Mouse (Mus musculus): ENCODE data around the gene Pnpla1. TPM values are rescaled to one million over a fixed set of nuclear protein-coding genes. Genes with fewer than 3 reads are reported as not detected.
A peak's percentile ranks its signal among the peaks of the same experiment; 100 is the strongest.

Pnpla1 gene
- total RNA-seq, 1 experiment from 2014 or later: not detected

- ATAC-seq (ENCODE audit: extremely low read depth, insufficient number of reproducible peaks, low FRiP score, poor library complexity, severe bottlenecking): peak; percentile 58; the same call in 1 of the 2 replicates
These were observed 78.6 kb downstream of the Pnpla1 start for GRCm38 (mm10) chr17:28936622-28937345.

Other genes with a start within 250 kb of the Pnpla1 start
- gene Srpk1, start 235.7 kb upstream of the Pnpla1 start, total RNA-seq (2017): 80.9 and 102 TPM in 2 replicates
- 2.0 and 2.8 TPM in 2 replicates for gene Slc26a8, start 168.2 kb upstream of the Pnpla1 start, total RNA-seq (2017)
- 197 and 202 TPM in 2 replicates for gene Mapk14, start 167.1 kb upstream of the Pnpla1 start, total RNA-seq (2017)
- gene AC170998.1, start 132.3 kb upstream of the Pnpla1 start, total RNA-seq (2017): 18.3 and 18.7 TPM in 2 replicates
- gene Mapk13, start 89.1 kb upstream of the Pnpla1 start, total RNA-seq (2017): 21.1 and 22.0 TPM in 2 replicates
- gene Brpf3, start 57.3 kb upstream of the Pnpla1 start, total RNA-seq (2017): 14.2 and 20.8 TPM in 2 replicates
- 0.12 and 0.23 TPM in 2 replicates for gene 4930539E08Rik, start 56.9 kb downstream of the Pnpla1 start, total RNA-seq (2017)
- gene Pxt1, start 85.4 kb downstream of the Pnpla1 start, total RNA-seq (2017): not detected in 2 replicates
- gene Kctd20, start 93.5 kb downstream of the Pnpla1 start, total RNA-seq (2017): 117 and 123 TPM in 2 replicates
- gene Stk38, start 149.6 kb downstream of the Pnpla1 start, total RNA-seq (2017): 394 and 412 TPM in 2 replicates
- gene Srsf3, start 174.2 kb downstream of the Pnpla1 start, total RNA-seq (2017): 576 and 624 TPM in 2 replicates
- gene Cdkn1a, start 232.6 kb downstream of the Pnpla1 start, total RNA-seq (2017): 1.3 and 2.1 TPM in 2 replicates

Data from neutrophil, adult 5-6 weeks (primary cell).